Mouse (Mus musculus) lung, embryonic 14.5 days (tissue): ENCODE data around the gene Ankrd35. TPM values are rescaled to one million over a fixed set of nuclear protein-coding genes. Genes with fewer than 3 reads are reported as not detected.
"Not testable (repeated sequence)": the region's sequence is repeated elsewhere in the genome, so short reads cannot be mapped to it uniquely, and the experiment has no call there.

ENCODE experiments used
- ATAC-seq: fragments of 200-750 bp; cut with Nextera tagmentation; 2 replicates; pipeline ENCODE4 v1.8.0; 2017; ENCODE audit warnings: mild to moderate bottlenecking, moderate TSS enrichment, moderate library complexity; ENCODE audit not compliant: insufficient read depth
- DNase-seq: peaks from one replicate; pipeline ENCODE4 v3.0.0-alpha.2; 2015
- H3K27ac ChIP-seq: fragments of 300-500 bp; sonication (generic); 2 replicates; pipeline ENCODE4 v1.5.1; 2014; ENCODE audit warnings: low read depth, mild to moderate bottlenecking, moderate library complexity
- H3K27me3 ChIP-seq: fragments of 300-500 bp; sonication (generic); 2 replicates; pipeline ENCODE4 v1.6.1; 2014; ENCODE audit warnings: low read length, control low read depth; ENCODE audit not compliant: insufficient read depth
- H3K36me3 ChIP-seq: fragments of 300-500 bp; sonication (generic); 2 replicates; pipeline ENCODE4 v1.6.1; 2014; ENCODE audit warnings: control low read depth; ENCODE audit not compliant: insufficient read depth
- H3K4me1 ChIP-seq: fragments of 300-500 bp; sonication (generic); 2 replicates; pipeline ENCODE4 v1.6.1; 2014; ENCODE audit warnings: antibody characterized with exemption, control low read depth; ENCODE audit not compliant: insufficient read depth
- H3K4me2 ChIP-seq: fragments of 300-500 bp; sonication (generic); 2 replicates; pipeline ENCODE4 v1.6.1; 2014; ENCODE audit warnings: mild to moderate bottlenecking
- H3K4me3 ChIP-seq: fragments of 300-500 bp; sonication (generic); 2 replicates; pipeline ENCODE4 v1.5.1; 2014; ENCODE audit warnings: low read depth, low read length
- H3K9ac ChIP-seq: fragments of 300-500 bp; sonication (generic); 2 replicates; pipeline ENCODE4 v1.6.1; 2014
- H3K9me3 ChIP-seq: fragments of 300-500 bp; sonication (generic); 2 replicates; pipeline ENCODE4 v1.6.1; 2016; ENCODE audit warnings: low read depth, low read length, control low read depth
- CTCF ChIP-seq: IDR thresholded peaks from 2 replicates; pipeline ENCODE4 v1.5.1; 2016; ENCODE audit warnings: antibody characterized with exemption, low read depth
- WGBS: fragments of 180-500 bp; shearing (Covaris S2); extraction: QIAGEN DNeasy Blood & Tissue Kit; methylation state at CpG from one replicate; pipeline ENCODE4 v1.1.7; 2014; 5-methylcytosine and 5-hydroxymethylcytosine counted together
- polyA plus RNA-seq: library from polyadenylated mRNA; unstranded; fragments of >200 nt; fragmentation: Nextera tagmentation; extraction: Ambion mirVana; gene quantifications from 2 replicates; pipeline ENCODE4 v1.2.1, GENCODE M21; 2014

Gene Ankrd35
- polyA plus RNA-seq, 1 experiment from 2014 or later: 0.12 TPM

GRCm38 (mm10) chr3:96684151-96684821 is 14.4 kb downstream of the Ankrd35 start:
- no peak for TF ChIP-seq CTCF
- no peak for ATAC-seq

GRCm38 (mm10) chr3:96684822-96685156 is 14.9 kb downstream of the Ankrd35 start:
- Histone ChIP-seq H3K4me1 (no peaks in the 10 kb centered on the region), H3K36me3 (no peaks in the 10 kb centered on the region), H3K4me2 (peak overlapping the region; percentile 56), H3K9me3 (no peaks in the 10 kb centered on the region), H3K27ac (no peak overlapping the region), H3K9ac (peak overlapping the region; percentile 17; the same call in 1 of the 2 replicates), H3K27me3 (peaks cover 14% of the 10 kb centered on the region), H3K4me3 (peak overlapping the region; percentile 24)
- 12% methylated on average over 28 of the region's 28 CpGs for WGBS
- DNase-seq (peak; percentile 47), ATAC-seq (no peak)
- no peak for TF ChIP-seq CTCF

More at GRCm38 (mm10) chr3:96684151-96684821, 14.4 kb downstream of the Ankrd35 start:
- Histone ChIP-seq H3K4me1 (no peaks in the 10 kb centered on the region), H3K36me3 (no peaks in the 10 kb centered on the region), H3K27ac (no peak overlapping the region), H3K9ac (peak overlapping the region; percentile 17; the same call in 1 of the 2 replicates), H3K9me3 (no peaks in the 10 kb centered on the region), H3K4me3 (peak overlapping the region; percentile 24), H3K27me3 (peaks cover 15% of the 10 kb centered on the region), H3K4me2 (peak overlapping the region; percentile 56)
- 40% methylated on average over 17 of the region's 17 CpGs for whole genome bisulfite sequencing
- no peak for DNase-seq

GRCm38 (mm10) chr3:96686057-96686456 is 16.1 kb downstream of the Ankrd35 start:
- not testable (repeated sequence) for DNase-seq, H3K27me3 ChIP-seq, H3K9me3 ChIP-seq, ATAC-seq, H3K27ac ChIP-seq, H3K36me3 ChIP-seq, H3K9ac ChIP-seq, H3K4me3 ChIP-seq, H3K4me1 ChIP-seq, H3K4me2 ChIP-seq
- 88% methylated on average over 5 of the region's 5 CpGs for WGBS

- no peak overlapping the region for H3K4me3 ChIP-seq
- no peak for ATAC-seq
- H3K4me1 ChIP-seq: no peaks in the 10 kb centered on the region
- H3K9ac ChIP-seq: no peak overlapping the region
- H3K36me3 ChIP-seq: no peaks in the 10 kb centered on the region
- H3K27ac ChIP-seq: no peak overlapping the region
- WGBS: 75% methylated on average over 11 of the region's 11 CpGs
- H3K4me2 ChIP-seq: no peak overlapping the region
- no peak for DNase-seq
- H3K9me3 ChIP-seq: no peaks in the 10 kb centered on the region
- H3K27me3 ChIP-seq: peaks cover 5% of the 10 kb centered on the region; the same call in 1 of the 2 replicates
- TF ChIP-seq CTCF: no peak
Observed at GRCm38 (mm10) chr3:96688854-96689253, 18.9 kb downstream of the Ankrd35 start.

- no peak overlapping the region for H3K27ac ChIP-seq
- TF ChIP-seq CTCF: peak; percentile 24
- H3K9ac ChIP-seq: no peak overlapping the region
- H3K36me3 ChIP-seq: no peaks in the 10 kb centered on the region
- DNase-seq (no peak), ATAC-seq (no peak)
- H3K4me2 ChIP-seq: no peak overlapping the region
- 47% methylated on average over 3 of the region's 3 CpGs for WGBS
- H3K4me1 ChIP-seq: no peaks in the 10 kb centered on the region
- no peaks in the 10 kb centered on the region for H3K9me3 ChIP-seq
- H3K4me3 ChIP-seq: no peak overlapping the region
- H3K27me3 ChIP-seq: no peaks in the 10 kb centered on the region; the same call in 1 of the 2 replicates
Observed at GRCm38 (mm10) chr3:96690298-96690697, 20.4 kb downstream of the Ankrd35 start.

GRCm38 (mm10) chr3:96692506-96692905 is 22.6 kb downstream of the Ankrd35 start:
- peak; percentile 64 for DNase-seq
- Histone ChIP-seq H3K27ac (no peak overlapping the region), H3K9ac (no peak overlapping the region), H3K36me3 (no peaks in the 10 kb centered on the region), H3K4me3 (no peak overlapping the region), H3K27me3 (0 out of 2 replicates have a peak, but pooled peaks cover 3% of the 10 kb centered on the region), H3K9me3 (no peaks in the 10 kb centered on the region), H3K4me2 (no peak overlapping the region), H3K4me1 (peaks cover 4% of the 10 kb centered on the region; the same call in 1 of the 2 replicates)
- WGBS: 9% methylated on average over 3 of the region's 3 CpGs
- peak; percentile 58 for TF ChIP-seq CTCF
- no peak for ATAC-seq

- TF ChIP-seq CTCF: no peak
- Histone ChIP-seq H3K27me3 (0 out of 2 replicates have a peak, but pooled peaks cover 3% of the 10 kb centered on the region), H3K4me2 (no peak overlapping the region), H3K4me1 (peaks cover 10% of the 10 kb centered on the region; the same call in 1 of the 2 replicates), H3K4me3 (no peak overlapping the region), H3K27ac (no peak overlapping the region), H3K9me3 (no peaks in the 10 kb centered on the region), H3K36me3 (no peaks in the 10 kb centered on the region), H3K9ac (no peak overlapping the region)
- WGBS: 76% methylated on average over 1 of the region's 1 CpGs
- ATAC-seq (no peak), DNase-seq (no peak)
Observed at GRCm38 (mm10) chr3:96693579-96693978, 23.6 kb downstream of the Ankrd35 start.
